Mouse (Mus musculus) adrenal gland (tissue): ENCODE results near the gene Foxred1.

Experiments
- intact Hi-C: fragments of 180-260 bp; cut with DNase I; formaldehyde crosslinking; loops from one replicate; pipeline ENCODE4 v1.15.1; 2025
- long read RNA-seq, 2 experiments: library from polyadenylated mRNA; unstranded; transcript quantifications; one replicate each; pipeline ENCODE4 v2.0.0; 2020; ENCODE audit warnings: borderline replicate concordance in 1 of 2; ENCODE audit not compliant: insufficient replicate concordance in 1 of 2

The Foxred1 gene
- long read RNA-seq, experiment 1, transcript Foxred1-202 (11 exons, 2,289 nt): major isoform, 11 of 14 reads
- long read RNA-seq, experiment 1, partial matches to known transcripts: 1 of 14 reads
- long read RNA-seq, experiment 1, other reads (novel, unspliced or antisense): 1 of 14 reads
- long read RNA-seq, experiment 2, transcript Foxred1-202 (11 exons, 2,289 nt): major isoform, 11 of 20 reads
- long read RNA-seq, experiment 2, partial matches to known transcripts: 4 of 20 reads
- long read RNA-seq, experiment 2, other reads (novel, unspliced or antisense): 4 of 20 reads

DNA sequence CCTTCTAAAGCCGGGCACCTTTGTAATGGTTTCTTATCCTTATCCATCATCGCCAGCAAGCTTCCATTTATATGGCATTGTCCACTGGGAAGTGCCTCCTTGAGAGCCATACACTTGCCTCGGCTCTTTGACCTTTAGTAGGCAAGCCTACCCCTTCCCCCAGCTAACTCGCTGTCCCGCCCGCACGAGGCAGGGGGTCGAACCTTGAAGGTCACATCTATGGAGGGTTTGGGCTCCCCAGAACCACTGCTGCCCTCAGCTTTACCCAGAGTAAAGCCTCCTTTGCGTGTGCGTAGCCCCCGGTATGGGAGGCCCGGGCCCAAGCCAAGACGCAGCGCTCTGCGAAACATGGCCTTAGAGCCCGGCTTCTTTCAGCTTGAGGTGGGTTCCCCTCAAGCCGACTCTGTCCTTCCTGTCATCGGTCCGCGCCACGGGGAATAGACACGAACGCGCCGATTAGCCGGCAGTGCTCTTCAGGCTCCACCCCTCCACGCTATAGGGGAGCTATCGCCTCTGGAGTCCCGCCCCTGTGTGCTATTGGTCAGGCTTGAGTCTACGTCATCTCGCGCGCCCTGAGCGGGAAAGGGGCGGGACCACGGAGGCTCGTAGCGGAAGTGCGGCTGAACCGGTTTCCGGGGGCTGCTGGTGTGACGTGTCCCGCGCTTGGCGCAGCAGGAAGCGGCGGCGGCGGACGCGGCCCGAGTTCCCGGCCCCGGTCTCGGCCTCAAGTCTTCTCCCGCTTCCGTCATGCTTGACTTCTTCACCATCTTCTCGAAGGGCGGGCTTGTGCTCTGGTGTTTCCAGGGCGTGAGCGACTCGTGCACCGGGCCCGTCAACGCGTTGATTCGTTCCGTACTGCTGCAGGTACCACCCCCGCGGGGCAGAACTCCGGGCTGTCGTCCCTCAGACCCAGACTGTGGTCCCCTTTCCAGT lies at the start of gene Foxred1:
TSS of gene Foxred1 (minus strand) at position 514 of the 933 bp plus-strand sequence.
- intact Hi-C loops: loop anchor here (5.0 kb wide), 1 partner anchor 56 kb away; the partner anchor contains the start of genes Fam118b and Rpusd4

DNA sequence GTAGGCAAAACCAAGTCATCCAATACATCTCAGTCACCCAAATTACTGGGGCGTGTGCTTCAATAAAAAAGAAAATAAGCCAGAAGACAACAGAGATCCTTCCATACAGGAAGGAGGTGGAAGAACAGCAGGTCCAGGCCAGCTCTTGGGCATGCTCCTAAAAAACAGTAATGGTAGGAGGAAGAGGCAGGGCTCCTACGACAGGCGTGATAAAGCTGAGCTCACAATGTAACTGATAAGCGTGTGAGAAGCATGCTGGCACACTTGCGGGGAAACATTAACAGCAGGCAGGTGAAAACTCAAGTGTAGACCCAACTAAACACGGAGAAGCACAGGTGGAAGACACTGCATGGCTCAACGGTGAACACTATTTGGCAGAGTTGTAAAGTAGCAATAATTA lies 46.5 kb upstream of the Foxred1 start:
- intact Hi-C loops: no loop called here

DNA sequence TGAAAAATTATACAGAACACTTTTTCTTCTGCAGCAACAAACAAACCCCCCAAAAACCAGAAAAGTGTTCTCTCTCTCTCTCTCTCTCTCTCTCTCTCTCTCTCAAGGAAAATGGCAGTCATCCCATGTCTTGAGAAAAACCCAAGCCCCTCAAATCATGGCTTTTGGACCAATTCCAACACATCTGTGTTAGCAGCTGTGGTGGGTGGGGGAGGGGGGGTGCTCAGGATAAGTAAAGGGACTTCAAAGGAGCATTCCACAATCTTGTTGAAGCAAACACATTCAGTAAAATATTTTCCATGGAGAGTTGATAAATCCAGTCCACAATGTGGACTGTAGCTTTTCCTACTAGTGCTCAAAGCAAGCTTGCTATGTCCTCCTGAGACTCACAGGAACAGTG lies 38.6 kb upstream of the Foxred1 start:
- intact Hi-C loops: no loop called here

DNA sequence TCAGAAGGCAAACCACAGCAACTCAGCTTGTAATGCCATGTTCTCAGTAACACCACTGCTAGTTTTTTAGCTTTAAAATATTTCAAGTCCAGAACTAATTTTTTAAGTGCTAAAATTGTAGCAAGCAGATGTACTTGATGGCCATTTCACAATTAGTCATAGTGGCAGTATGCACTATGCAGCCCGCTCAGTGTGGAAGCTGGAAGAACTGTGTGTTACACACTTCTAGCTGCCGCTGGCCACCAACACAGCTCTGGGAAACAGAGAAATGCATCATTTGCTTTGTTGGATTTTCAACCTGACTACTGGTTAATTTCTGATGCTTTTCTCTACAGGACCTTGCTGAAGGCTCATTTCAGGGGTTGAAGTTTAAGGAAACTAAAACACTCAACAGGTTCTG lies 36.5 kb upstream of the Foxred1 start:
- intact Hi-C loops: no loop called here

DNA sequence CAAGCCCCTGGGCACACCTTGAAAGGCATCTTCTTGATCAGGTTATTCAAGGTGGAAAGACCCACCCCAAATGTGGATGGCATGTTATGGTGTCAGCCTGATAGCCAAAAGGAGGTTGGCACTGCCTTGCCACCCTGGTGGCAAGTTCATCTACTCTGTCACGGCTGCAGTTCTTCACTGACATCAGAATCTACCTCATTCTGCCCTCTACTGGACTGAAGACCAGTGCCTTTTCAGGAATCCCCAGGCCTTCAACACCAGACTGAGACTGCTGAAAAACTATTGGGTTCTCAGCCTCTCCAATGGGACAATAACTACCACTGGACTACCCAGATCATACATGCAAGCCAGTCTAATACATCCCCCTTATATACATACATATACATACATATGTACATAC lies 28.9 kb upstream of the Foxred1 start:
- intact Hi-C loops: no loop called here

DNA sequence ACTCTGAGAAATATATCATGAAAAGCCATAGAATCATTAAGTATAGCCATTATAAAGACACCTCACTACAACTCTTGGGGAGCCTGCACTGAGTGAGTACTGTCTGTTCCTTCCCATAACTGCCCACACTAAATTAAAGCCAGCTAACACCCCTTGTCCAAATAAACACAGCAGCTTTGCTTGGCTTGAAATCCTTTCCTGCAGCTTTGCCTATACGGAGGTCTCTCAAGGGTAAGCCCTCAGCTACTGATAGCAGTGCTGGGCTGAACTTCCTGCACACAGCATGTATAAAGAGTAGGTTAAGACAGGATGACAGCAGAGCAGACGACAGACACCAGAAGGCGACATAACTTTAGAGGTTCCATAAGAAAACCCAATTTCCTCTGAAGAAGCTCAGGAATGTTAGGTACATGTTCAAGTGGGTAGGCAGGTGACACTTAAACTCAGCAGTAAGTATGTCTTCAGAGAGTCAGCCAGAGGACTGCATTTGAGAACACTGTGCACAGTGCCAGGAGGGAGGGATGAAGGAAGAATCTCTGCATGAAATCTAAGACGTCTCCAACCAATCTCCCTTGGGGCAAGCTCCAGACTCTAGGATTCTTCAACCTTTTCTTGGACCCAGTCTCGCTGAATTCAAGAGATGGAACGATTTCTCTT lies 28.2 kb upstream of the Foxred1 start:
- intact Hi-C loops: no loop called here

DNA sequence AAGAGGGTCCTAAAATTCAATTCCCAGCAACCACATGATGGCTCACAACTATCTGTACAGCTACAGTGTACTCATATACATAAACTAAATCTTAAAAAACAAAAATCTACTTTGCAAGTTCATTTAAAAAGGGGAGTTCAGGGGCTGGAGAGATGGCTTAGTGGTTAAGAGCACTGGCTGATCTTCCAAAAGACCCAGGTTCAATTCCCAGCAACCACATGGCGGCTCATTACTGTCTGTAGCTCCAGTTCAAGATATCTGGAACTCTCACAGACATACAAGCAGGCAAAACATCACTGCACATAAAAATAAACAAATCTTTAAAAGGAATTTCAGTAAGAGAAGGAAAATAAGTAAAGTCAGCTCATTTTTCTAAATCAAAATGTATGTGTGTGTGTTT lies 27.5 kb upstream of the Foxred1 start:
- intact Hi-C loops: no loop called here

DNA sequence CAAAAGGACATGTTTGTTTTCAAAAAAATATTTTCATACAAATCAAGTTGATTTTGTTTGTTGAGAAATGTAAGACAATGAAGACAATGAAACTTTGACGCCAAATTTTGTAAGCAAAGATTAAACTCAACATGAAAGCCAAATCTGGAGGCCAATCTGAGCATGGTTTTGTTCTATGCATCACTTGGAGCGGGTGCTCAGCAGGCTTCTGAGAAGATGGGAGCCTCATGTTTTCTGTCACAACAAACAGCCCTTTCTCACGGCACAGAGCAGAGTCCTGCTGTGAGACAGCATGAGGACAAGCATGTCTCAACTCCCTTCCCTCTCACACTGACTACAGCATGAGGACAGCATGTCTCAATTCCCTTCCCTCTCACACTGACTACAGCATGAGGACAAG lies 25.1 kb upstream of the Foxred1 start:
- intact Hi-C loops: no loop called here

DNA sequence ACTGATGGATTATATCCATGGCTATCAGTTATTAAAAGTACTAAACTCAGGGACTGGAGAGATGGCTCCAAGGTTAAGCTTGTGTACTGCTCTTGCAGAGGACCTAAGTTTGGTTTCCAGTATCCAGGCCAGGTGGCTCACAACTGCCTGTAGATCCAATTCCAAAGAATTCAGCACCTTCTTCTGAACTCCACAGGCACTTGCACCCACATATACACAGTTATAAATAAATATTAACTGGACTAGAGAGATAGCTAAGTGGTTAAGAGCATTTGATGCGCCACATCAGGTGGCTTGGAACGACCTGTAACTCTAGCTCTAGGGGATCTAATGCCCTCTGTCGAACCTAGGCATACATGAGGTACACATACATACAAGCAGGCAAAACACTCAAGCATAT lies 17.8 kb upstream of the Foxred1 start:
- intact Hi-C loops: no loop called here

DNA sequence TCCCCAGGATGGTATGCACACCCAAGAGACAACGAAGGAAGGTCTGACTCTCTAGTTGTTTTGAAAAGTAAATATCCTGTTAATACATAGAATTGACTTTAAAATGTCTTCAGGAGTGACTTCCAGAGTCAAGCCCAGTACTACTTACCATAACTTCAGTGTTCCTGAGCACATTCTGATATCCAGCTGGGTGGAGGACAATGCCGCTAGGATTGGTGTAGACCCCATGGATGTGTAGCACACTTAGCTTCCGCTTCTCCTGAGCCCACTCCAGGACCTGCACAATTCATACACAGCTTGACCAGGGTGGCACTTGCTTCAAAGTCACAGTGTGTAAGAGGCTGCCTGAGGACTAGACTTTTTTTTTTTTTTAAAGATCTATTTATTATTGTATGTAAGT lies 12.6 kb upstream of the Foxred1 start:
- intact Hi-C loops: no loop called here

DNA sequence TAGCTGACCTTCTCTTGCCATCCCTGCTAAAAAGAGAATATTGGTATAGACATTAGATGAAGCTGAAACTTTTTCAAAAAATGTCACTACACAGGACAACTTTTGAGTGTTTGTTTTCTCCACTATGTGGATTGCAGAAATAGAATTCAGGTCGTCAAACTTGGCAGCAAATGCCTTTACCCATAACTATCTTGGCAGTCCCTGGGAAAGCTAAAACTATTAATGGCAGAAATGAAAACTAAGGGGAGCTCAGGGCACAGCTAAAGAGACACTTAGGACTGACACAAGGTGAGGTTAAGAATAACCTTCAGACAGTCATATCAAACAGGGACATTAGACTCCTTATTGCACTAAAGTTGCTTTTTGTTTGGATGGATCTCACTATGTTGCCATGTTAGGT lies 7.1 kb upstream of the Foxred1 start:
- intact Hi-C loops: no loop called here

DNA sequence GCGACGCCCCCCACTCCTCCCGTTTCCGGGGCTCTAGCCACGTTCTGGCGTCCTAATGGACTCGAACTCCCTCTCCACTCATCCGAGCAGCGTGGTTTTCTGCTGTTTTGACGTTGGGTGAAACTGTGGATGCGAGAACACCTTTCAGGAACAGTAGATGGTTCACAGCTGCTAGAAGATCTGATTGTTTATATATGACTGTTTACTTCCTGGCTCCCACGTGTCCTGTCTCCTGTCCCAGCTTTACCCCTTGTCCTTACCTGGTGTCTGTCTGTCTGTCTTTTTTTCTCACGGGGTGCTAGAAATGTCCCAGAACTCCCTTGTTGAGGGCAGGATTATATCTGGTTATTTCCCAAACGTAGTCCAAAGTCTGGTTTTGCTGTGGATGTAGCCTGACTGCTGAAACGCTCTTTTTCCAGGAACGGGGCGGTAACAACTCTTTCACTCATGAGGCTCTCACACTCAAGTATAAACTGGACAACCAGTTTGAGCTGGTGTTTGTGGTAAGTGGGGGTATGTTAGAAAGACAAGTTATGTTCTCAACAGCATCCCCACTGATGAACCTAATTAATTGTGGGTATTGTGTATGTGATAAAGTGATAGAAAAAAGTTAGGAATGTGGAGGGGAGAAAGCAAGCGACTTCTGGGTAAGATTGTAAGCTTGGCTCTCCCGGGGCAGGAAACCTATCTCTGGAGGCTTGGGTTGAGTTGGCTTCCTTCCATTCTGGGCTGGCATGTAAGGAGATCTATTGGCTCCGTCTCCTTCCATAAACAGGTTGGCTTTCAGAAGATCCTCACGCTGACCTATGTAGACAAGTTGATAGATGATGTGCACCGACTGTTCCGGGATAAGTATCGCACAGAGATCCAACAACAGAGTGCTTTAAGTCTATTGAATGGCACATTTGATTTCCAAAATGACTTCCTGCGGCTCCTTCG lies 987 bp upstream of the Foxred1 start:
- intact Hi-C loops: loop anchor here (5.0 kb wide), 1 partner anchor 55 kb away; the partner anchor contains the start of genes Fam118b and Rpusd4

DNA sequence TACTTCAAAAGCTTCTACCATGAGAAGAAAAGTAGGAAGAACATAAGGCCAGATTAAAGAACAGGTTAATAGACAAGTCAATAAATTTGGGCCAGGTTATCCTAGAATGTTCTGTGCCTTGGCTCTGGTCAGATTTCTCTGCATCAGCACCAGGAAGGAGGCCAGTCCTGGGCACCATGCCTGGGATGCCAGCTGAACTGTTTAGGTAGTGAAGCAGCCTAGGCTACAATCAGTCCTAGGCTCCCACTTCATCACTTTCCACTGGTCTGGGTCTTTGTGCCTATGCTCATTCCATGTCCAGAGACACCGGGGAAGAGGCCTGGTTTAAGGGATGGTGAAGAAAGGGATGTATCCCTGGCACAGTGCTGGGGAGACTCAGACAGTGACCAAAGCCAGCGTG lies 6.4 kb downstream of the Foxred1 start:
- intact Hi-C loops: no loop called here

DNA sequence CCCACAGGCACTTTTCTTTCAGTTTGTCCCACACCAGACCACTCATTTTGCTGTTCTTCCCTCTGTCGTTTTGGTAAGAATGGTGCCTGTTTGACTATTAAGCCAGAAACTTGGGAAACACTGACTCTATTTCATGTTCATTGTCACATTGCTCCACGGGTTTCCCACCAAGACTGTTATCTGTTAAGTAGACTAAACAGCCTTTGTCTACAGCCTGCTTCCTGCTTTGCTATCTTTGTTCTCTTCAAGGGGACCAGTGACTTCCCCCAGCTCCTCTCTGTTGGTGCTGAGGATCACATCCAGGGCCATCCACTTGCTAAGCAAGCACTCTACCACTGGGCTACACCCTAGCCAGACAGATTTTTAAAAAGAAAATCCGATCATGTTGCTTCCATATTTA lies 7.3 kb downstream of the Foxred1 start:
- intact Hi-C loops: no loop called here

DNA sequence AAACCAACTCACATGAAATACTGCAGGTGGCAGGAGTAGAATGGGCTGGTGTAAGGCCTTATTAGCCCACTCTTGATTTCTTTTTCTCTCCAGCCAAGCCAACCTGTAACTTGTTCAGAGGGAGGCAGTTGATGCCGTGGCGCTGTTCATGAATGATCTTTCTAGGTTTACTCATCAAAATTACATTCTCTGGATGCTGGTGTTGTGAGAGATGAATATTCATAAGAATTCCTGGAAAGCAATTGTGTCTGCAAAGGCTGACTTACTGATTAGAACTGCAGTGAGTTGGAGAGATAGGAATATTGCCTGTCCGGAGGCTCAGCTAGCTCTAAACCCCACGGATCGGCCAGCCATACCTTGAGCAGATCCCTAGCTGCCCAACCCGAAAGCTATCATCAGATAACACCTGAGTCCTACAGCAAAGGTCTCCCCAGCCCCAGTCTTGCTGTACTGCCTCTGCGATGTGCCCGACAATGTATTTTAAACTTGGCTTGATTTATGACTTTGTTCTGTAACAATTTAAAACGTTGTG lies 10.3 kb downstream of the Foxred1 start:
- intact Hi-C loops: no loop called here

DNA sequence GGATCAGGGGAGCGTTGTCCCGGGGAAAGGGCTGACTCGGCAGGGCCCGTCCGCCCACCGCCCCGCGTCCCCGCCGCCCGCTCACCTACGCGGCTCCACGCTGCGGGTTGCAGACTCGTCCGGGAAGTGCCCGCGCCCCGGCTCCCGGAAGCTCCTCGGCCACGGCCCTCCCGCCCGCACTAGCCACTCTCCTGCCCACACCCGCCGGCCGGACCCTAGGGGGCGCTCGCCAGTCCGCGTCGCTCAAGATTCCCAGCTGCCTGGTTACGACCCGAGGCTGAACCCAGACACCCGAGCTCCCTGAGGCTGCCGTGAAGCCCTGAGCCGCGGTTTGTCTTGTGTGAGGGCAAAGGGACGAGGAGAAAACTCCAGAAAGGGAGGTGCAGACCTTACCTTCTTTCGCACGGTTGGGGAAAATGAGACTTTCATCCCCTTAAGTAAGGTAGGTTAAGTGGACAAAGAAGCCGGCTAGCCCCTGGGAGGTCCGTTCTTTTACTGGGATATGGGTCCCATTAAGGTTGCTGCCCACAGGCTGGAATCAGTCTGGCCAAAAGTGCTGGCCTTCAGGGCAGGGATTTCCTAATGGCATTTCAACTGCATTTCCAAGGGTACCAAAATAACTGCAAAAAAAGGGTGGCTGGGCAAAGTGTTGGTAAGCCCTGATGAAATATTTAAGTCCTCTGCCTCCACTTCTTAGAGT lies 10.9 kb downstream of the Foxred1 start, which contains the start of the genes Srpr and Tirap:
TSS of gene Srpr (plus strand) at position 404 of the 700 bp plus-strand sequence.
TSS of gene Tirap (minus strand) at position 520 of the 700 bp plus-strand sequence.
- intact Hi-C loops: no loop called here

DNA sequence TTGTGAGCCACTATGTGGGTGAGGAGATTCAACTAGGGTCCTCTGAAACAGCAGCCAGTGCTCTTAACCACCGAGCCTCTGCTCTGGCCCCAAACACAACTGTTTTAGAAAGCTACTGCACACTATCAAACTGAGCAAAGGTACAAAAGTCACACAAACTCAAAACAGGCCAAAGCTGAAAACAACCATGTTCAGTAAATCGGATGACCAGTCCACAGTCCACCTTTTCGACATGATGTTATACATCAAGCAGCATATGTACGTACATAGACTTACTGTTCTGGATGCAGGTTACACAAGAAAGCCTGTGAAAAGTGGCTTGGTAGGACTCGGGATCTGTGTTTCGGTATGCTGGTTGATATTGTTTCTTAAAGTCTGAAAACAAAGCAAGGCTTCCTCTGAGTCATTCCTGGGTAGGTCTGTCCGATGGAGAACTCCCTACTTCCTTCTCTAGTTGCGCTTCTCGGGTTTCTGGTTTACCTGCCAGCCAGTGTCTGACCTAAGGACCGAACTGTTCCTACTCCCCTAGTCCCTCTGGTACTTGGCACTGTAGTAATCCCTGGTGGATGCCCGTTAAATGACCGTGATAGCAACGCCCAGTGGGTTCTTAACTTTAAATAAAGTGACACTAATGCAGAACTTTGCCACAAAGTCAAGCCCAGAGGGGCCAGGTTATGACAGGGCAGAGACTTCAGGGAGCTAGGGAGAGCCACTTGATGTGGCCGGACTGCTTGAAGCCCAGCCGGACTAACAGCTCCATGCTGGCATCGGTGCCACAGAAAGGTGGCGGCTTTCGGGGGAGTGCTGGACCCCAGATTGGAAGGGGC lies 11.7 kb downstream of the Foxred1 start:
- intact Hi-C loops: no loop called here

DNA sequence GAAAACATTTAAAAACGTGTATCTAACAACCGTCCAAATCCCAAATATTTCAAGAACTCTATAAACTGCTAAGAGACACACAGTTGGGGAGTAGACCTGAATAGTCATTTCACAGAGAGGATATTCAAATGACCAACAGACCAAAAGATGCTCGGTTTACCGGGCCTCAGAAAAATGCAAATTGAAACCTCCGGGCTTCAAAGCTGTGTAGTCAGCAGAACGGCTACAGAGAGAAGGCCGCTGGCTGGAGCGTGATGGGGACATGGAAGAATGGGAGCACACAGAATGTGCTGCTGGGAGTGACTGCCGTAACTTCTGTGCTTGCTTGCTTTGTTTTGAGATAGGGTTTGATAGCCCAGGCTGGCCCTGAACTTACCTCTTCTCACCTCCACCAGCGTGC lies 12.5 kb downstream of the Foxred1 start:
- intact Hi-C loops: no loop called here

DNA sequence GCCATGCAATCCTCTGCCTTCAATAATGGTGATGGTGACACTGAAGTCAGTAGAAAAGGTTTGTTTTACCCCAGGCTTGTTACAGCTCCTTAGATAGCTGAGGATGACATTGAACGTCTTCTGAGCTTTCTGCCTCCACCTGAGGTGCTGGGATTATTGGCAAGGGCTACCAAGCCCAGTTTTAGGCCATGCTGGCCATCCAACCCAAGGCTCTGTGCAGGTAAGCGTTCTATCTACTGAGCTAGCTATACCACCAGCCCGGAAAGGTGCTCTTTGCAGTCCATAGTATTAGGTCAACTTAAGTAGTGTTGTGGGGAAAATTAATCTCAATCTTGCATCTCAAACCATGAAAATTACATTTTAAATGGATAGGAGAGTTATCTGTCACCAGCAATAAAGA lies 13.2 kb downstream of the Foxred1 start:
- intact Hi-C loops: no loop called here
